Mouse (Mus musculus) cerebellum, adult 2 months (tissue): ENCODE measurements at regions not wholly inside any gene's neighbourhood (a gene's known extent, or its start where the extent isn't known, plus 50 kb on each side); places are given as distances from the start of the nearest gene placed in this dataset.

Experiments
- DNase-seq, 2 experiments: peaks; one replicate each; pipeline ENCODE4 v3.0.0; 2021
- H3K27ac ChIP-seq: fragments of 200-500 bp; 2 replicates; pipeline ENCODE4 v1.5.1; 2012; ENCODE audit warnings: low read length, control low read depth, inconsistent platforms; ENCODE audit not compliant: insufficient read depth
- H3K27me3 ChIP-seq: fragments of 200-500 bp; 2 replicates; pipeline ENCODE4 v1.6.1; 2012; ENCODE audit warnings: inconsistent platforms, mild to moderate bottlenecking, low read length, moderate library complexity; ENCODE audit not compliant: control insufficient read depth, insufficient read depth
- H3K4me1 ChIP-seq: fragments of 200-500 bp; 2 replicates; pipeline ENCODE4 v1.6.1; 2011; ENCODE audit warnings: low read length; ENCODE audit not compliant: control insufficient read depth, insufficient read depth
- H3K4me3 ChIP-seq: fragments of 200-500 bp; replicated peaks from 2 replicates; pipeline ENCODE3; 2011; ENCODE audit warnings: mild to moderate bottlenecking, low read depth, low read length, control low read depth; ENCODE audit not compliant: insufficient read depth
- CTCF ChIP-seq: fragments of 200-500 bp; IDR thresholded peaks from 2 replicates; pipeline ENCODE4 v1.5.1; 2011; ENCODE audit warnings: low read depth, mild to moderate bottlenecking, control low read depth, low read length, moderate library complexity, borderline replicate concordance; ENCODE audit not compliant: insufficient read depth
- POLR2A ChIP-seq: fragments of 200-500 bp; IDR thresholded peaks from 2 replicates; pipeline ENCODE4 v1.6.1; 2011; ENCODE audit warnings: low read length, control low read depth, borderline replicate concordance; ENCODE audit not compliant: insufficient read depth
- WGBS: fragments of 180-500 bp; shearing (Covaris S2); methylation state at CpG from one replicate; pipeline ENCODE4 v1.1.7; 2018; 5-methylcytosine and 5-hydroxymethylcytosine counted together

DNA sequence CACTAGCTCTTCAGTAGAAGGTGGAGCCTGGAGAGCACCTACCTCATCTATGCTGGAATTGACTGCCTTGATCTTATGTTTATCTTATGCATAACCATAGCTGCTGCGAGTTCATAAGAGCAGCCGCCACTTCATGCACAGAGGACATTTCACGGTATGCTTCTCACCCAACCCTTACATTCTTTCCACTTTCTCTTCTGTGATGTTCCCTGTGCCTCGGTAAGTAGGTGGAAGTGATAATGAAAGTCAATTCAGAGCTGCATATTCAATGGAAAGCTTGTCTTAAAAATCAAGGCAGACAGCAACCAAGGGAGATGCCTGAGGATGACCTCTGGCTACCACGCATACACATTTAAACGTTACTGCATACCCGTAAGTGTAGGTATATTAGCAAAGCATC lies 548.9 kb upstream of the Castor2 start:
- Histone ChIP-seq H3K27ac (no peak overlapping the region), H3K27me3 (no peaks in the 10 kb centered on the region), H3K4me3 (no peak overlapping the region), H3K4me1 (no peaks in the 10 kb centered on the region)
- DNase-seq = no peak
- 91% methylated on average over 7 of the region's 7 CpGs for WGBS
- no peak for TF ChIP-seq CTCF
- no peak for TF ChIP-seq POLR2A

DNA sequence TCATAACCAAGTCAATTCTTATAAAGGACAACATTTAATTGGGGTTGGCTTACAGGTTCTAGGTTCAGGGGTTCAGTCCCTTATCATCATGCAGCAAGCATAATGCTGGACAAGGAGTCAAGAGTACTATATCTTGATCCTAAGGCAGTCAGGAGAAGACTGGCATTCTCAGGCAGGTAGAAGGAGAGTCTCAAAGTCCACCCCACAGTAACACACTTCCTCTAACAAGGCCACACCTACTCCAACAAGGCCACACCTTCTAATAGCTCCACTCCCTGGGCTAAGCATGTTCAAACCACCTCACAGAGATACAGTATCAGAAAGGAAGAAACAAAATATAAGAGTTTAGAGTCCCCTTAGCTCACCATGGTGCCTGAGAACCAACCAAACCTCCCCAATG lies 557.3 kb upstream of the Castor2 start:
- Histone ChIP-seq H3K4me1 (no peaks in the 10 kb centered on the region), H3K27me3 (no peaks in the 10 kb centered on the region), H3K27ac (no peak overlapping the region), H3K4me3 (no peak overlapping the region)
- no peak for DNase-seq
- no peak for TF ChIP-seq POLR2A
- TF ChIP-seq CTCF = no peak

DNA sequence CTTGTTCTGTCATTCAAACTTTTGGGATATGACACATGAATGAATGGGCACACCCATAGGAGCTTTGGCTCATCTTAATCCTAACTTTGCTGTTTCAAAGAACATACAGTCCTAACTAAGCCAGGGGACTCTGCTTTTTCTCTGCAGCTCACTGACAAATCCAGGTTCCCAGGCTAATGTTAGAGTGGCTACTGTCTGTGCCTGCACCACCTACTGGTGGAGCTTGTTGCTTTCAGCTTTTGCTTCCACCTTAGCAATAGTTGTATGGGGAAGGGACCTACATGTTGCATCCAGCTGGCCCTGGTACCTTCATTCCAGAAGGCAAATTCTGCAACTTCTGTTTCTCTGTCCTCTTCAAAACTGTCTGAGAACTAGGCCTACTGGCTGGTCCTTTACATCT lies 566.8 kb upstream of the Castor2 start:
- Histone ChIP-seq H3K27ac (no peak overlapping the region), H3K4me3 (no peak overlapping the region), H3K4me1 (no peaks in the 10 kb centered on the region), H3K27me3 (no peaks in the 10 kb centered on the region)
- DNase-seq = peak in 1 of 2 experiments; percentile 1
- TF ChIP-seq CTCF (peak; percentile 41; the same call in 1 of the 2 replicates), POLR2A (no peak)

GRCm38 (mm10) chr5:133505661-133506060 lies 593.9 kb upstream of the Castor2 start:
- WGBS = 90% methylated on average over 2 of the region's 2 CpGs
- H3K4me3 ChIP-seq = no peak overlapping the region
- H3K27me3 ChIP-seq = no peaks in the 10 kb centered on the region
- no peak for DNase-seq
- no peaks in the 10 kb centered on the region for H3K4me1 ChIP-seq
- H3K27ac ChIP-seq = no peak overlapping the region
- TF ChIP-seq CTCF (no peak), POLR2A (no peak)

DNA sequence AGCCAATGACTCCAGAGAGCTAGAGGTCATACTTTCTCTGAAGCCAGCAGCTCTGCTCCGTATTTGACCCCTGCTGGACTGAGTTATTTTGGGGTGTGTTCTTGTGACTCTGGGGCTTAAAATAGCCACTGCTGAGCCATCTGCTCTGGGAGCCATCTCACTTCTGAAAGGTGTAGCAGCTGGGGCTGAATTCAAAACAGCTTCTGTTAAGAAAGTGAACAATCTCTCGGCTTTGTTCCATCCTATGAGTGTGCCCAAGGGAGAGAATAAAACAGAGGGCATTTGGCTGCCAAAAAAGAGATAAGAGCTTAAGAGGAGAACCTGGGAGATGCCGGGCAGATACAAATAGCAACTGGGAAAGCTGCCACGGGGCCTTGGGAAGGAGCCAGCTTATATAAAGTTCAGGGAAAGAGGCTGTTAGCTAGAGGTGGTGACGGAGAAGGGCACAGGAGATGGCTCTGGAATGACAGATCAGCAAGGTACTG lies 611.7 kb upstream of the Castor2 start:
- DNase-seq = peak; percentile 90 to 93
- 2% methylated on average over 5 of the region's 5 CpGs for WGBS
- Histone ChIP-seq H3K27ac (peak overlapping the region; percentile 74), H3K27me3 (no peaks in the 10 kb centered on the region), H3K4me3 (no peak overlapping the region), H3K4me1 (peaks cover 13% of the 10 kb centered on the region)
- no peak for TF ChIP-seq POLR2A
- no peak for TF ChIP-seq CTCF

GRCm38 (mm10) chr5:133482291-133483086 lies 617.0 kb upstream of the Castor2 start:
- no peak for TF ChIP-seq POLR2A
- no peak for TF ChIP-seq CTCF
- Histone ChIP-seq H3K4me3 (no peak overlapping the region), H3K4me1 (peaks cover 3% of the 10 kb centered on the region; the same call in 1 of the 2 replicates), H3K27me3 (no peaks in the 10 kb centered on the region), H3K27ac (no peak overlapping the region)
- 48% methylated on average over 14 of the region's 14 CpGs for WGBS
- peak; percentile 14 to 50 for DNase-seq

DNA sequence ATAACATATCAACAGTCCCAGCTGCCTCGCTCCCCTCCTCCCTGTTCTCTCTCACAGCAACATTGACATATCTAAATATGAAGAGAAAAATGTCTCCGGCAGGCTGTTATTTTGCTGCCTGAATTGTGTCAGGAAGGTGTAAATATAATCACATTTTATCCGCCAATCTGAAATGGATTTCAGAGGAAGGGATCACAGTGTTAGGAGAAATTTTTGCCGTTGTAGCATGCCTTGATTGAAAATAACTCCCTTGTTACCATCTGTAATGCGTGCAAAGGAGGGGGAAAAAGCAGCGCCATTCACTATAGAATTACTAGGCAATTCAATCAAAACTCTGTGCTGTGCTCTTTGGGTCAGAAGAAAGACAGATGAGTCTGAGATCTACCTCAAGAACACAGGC lies 620.3 kb upstream of the Castor2 start:
- DNase-seq = no peak
- no peak overlapping the region for H3K27ac ChIP-seq
- H3K27me3 ChIP-seq = no peaks in the 10 kb centered on the region
- H3K4me3 ChIP-seq = no peak overlapping the region
- 93% methylated on average over 6 of the region's 6 CpGs for WGBS
- TF ChIP-seq POLR2A (no peak), CTCF (no peak)
- no peaks in the 10 kb centered on the region for H3K4me1 ChIP-seq

GRCm38 (mm10) chr5:133453349-133454049 lies 646.0 kb upstream of the Castor2 start:
- peak; percentile 50 to 70 for DNase-seq
- TF ChIP-seq CTCF (no peak), POLR2A (no peak)
- 46% methylated on average over 7 of the region's 7 CpGs for WGBS
- Histone ChIP-seq H3K27ac (no peak overlapping the region), H3K4me1 (no peaks in the 10 kb centered on the region), H3K4me3 (no peak overlapping the region), H3K27me3 (no peaks in the 10 kb centered on the region)
